Comparison of ENCODE assay signal across 9 mouse cellular contexts in genomic region chr11:24081687-24082384, GRCm38 (mm10). TPM values are rescaled to one million over a fixed set of nuclear protein-coding genes. Genes with fewer than 3 reads are reported as not detected.
DNase-seq lines count a peak whose midpoint lies in the region; ATAC-seq and TF ChIP-seq lines count a peak whose summit lies in the region.
"Had no signal": no experiment of that assay in that cellular context is flagged by ENCODE, and none has a peak within 500 bp of the region (broad histone marks: within the 10 kb centered on the region; RNA-seq: fewer than 3 reads in every experiment).

No protein-coding gene starts in this region.

- no peak for ATAC-seq in embryonic facial prominence, embryonic 12.5 days (ENCODE audit: insufficient number of reproducible peaks, insufficient read depth, low FRiP score, low TSS enrichment)
- ATAC-seq in liver, embryonic 11.5 days (replicated peaks; ENCODE audit: low FRiP score), result no peak

- TF ChIP-seq POLR2A in ES-Bruce4 (IDR thresholded peaks at IDR 0.05; ENCODE audit: insufficient read depth, low read length), result no peak
- TF ChIP-seq POLR2A in small intestine, adult 2 months (IDR thresholded peaks at IDR 0.05; ENCODE audit: low read depth, low read length), result peak; percentile 22

- H3K4me3 ChIP-seq in gastrocnemius, adult 2 months, result peak overlapping the region; percentile 73
- H3K4me3 ChIP-seq in ES-Bruce4 (ENCODE audit: low read depth, low read length), result peak overlapping the region; percentile 58
- peak overlapping the region; percentile 80 for H3K4me3 ChIP-seq in embryonic facial prominence, embryonic 12.5 days
- H3K4me3 ChIP-seq in hindbrain, embryonic 10.5 days, result peak overlapping the region; percentile 79
- peak overlapping the region; percentile 72 for H3K4me3 ChIP-seq in liver, embryonic 11.5 days (ENCODE audit: low read depth, low read length)
- peak overlapping the region; percentile 67 for H3K4me3 ChIP-seq in small intestine, adult 2 months (ENCODE audit: low read depth, low read length)

- DNase-seq in gastrocnemius, adult 2 months, result no peak
- DNase-seq in gastrocnemius, postnatal 36 days, result no peak
- no peak for DNase-seq in hindbrain, embryonic 10.5 days (ENCODE audit: low spot score)
- peak; percentile 71 for DNase-seq in liver, embryonic 11.5 days (ENCODE audit: low spot score)
- DNase-seq in adipocyte (ENCODE audit: low spot score), result no peak

- peaks cover 35% of the 10 kb centered on the region for H3K27me3 ChIP-seq in ES-Bruce4 (ENCODE audit: control insufficient read depth, insufficient read depth, low read length, poor library complexity, severe bottlenecking)
- no peaks in the 10 kb centered on the region for H3K27me3 ChIP-seq in embryonic facial prominence, embryonic 12.5 days
- H3K27me3 ChIP-seq in hindbrain, embryonic 10.5 days (ENCODE audit: insufficient read depth, poor library complexity, severe bottlenecking), result peaks cover 39% of the 10 kb centered on the region
- H3K27me3 ChIP-seq in liver, embryonic 11.5 days (replicated peaks; ENCODE audit: control insufficient read depth, insufficient read depth, low read length), result no peaks in the 10 kb centered on the region
- 0 out of 2 replicates have a peak, but pooled peaks cover 3% of the 10 kb centered on the region for H3K27me3 ChIP-seq in small intestine, adult 2 months (ENCODE audit: control insufficient read depth, insufficient read depth, low read length)

- H3K4me2 ChIP-seq in embryonic facial prominence, embryonic 12.5 days (replicated peaks), result peak overlapping the region; percentile 88
- peak overlapping the region; percentile 98 for H3K4me2 ChIP-seq in liver, embryonic 11.5 days

- WGBS in embryonic facial prominence, embryonic 12.5 days, result under 1% methylated on average over 43 of the region's 43 CpGs
- under 1% methylated on average over 43 of the region's 43 CpGs for WGBS in hindbrain, embryonic 10.5 days
- under 1% methylated on average over 43 of the region's 43 CpGs for WGBS in liver, embryonic 11.5 days
- under 1% methylated on average over 43 of the region's 43 CpGs for WGBS in small intestine, adult 2 months

- no peaks in the 10 kb centered on the region for H3K9me3 ChIP-seq in ES-Bruce4 (replicated peaks; ENCODE audit: control insufficient read depth, insufficient read depth, low read length, poor library complexity, severe bottlenecking)
- H3K9me3 ChIP-seq in embryonic facial prominence, embryonic 12.5 days, result no peaks in the 10 kb centered on the region
- H3K9me3 ChIP-seq in hindbrain, embryonic 10.5 days, result no peaks in the 10 kb centered on the region
- no peaks in the 10 kb centered on the region for H3K9me3 ChIP-seq in liver, embryonic 11.5 days (ENCODE audit: control insufficient read depth, low read length)

- peaks cover 2% of the 10 kb centered on the region for H3K4me1 ChIP-seq in ES-Bruce4 (ENCODE audit: control insufficient read depth, insufficient read depth, low read length)
- peaks cover 24% of the 10 kb centered on the region for H3K4me1 ChIP-seq in embryonic facial prominence, embryonic 12.5 days
- peaks cover 47% of the 10 kb centered on the region for H3K4me1 ChIP-seq in hindbrain, embryonic 10.5 days (replicated peaks)
- H3K4me1 ChIP-seq in liver, embryonic 11.5 days (replicated peaks; ENCODE audit: control insufficient read depth, insufficient read depth, low read length), result peaks cover 16% of the 10 kb centered on the region
- no peaks in the 10 kb centered on the region; the same call in 1 of the 2 replicates for H3K4me1 ChIP-seq in small intestine, adult 2 months (ENCODE audit: control insufficient read depth, insufficient read depth, insufficient read length, low read length)

- intact Hi-C loops in gastrocnemius, adult 2 months (cut with DNase I), result loop anchor here (10.0 kb wide), 1 partner anchor 1223 kb away; no protein-coding TSS in a partner anchor
- intact Hi-C loops in gastrocnemius, postnatal 36 days (cut with DNase I), result loop anchor here (10.0 kb wide), 1 partner anchor 1223 kb away; no protein-coding TSS in a partner anchor

- H3K27ac ChIP-seq in gastrocnemius, adult 2 months, result no peak overlapping the region
- no peak overlapping the region for H3K27ac ChIP-seq in ES-Bruce4 (ENCODE audit: insufficient read depth, low read length)
- peak overlapping the region; percentile 97 for H3K27ac ChIP-seq in embryonic facial prominence, embryonic 12.5 days
- peak overlapping the region; percentile 95 for H3K27ac ChIP-seq in hindbrain, embryonic 10.5 days
- H3K27ac ChIP-seq in liver, embryonic 11.5 days (ENCODE audit: low read depth, low read length), result peak overlapping the region; percentile 92
- H3K27ac ChIP-seq in small intestine, adult 2 months (ENCODE audit: insufficient read depth, low read depth, low read length), result peak overlapping the region; percentile 84

- no peaks in the 10 kb centered on the region for H3K36me3 ChIP-seq in ES-Bruce4 (ENCODE audit: control insufficient read depth, insufficient read depth, low read length, poor library complexity, severe bottlenecking)
- peaks cover 14% of the 10 kb centered on the region for H3K36me3 ChIP-seq in embryonic facial prominence, embryonic 12.5 days
- peaks cover 17% of the 10 kb centered on the region for H3K36me3 ChIP-seq in hindbrain, embryonic 10.5 days
- peaks cover 13% of the 10 kb centered on the region; the same call in 1 of the 2 replicates for H3K36me3 ChIP-seq in liver, embryonic 11.5 days (ENCODE audit: control insufficient read depth, insufficient read depth, low read length)
- peaks cover 3% of the 10 kb centered on the region; the same call in 1 of the 2 replicates for H3K36me3 ChIP-seq in small intestine, adult 2 months (ENCODE audit: control insufficient read depth, insufficient read depth, low read length)

- TF ChIP-seq EP300 in ES-Bruce4 (IDR thresholded peaks at IDR 0.05; ENCODE audit: insufficient read depth, low read depth, low read length), result no peak

- H3K9ac ChIP-seq in ES-Bruce4 (ENCODE audit: low read depth, poor library complexity, severe bottlenecking), result peak overlapping the region; percentile 28
- H3K9ac ChIP-seq in embryonic facial prominence, embryonic 12.5 days, result peak overlapping the region; percentile 98
- peak overlapping the region; percentile 87 for H3K9ac ChIP-seq in liver, embryonic 11.5 days (ENCODE audit: low read depth, low read length)

- TF ChIP-seq CTCF in gastrocnemius, adult 2 months (IDR thresholded peaks at IDR 0.05), result no peak
- TF ChIP-seq CTCF in ES-Bruce4 (IDR thresholded peaks at IDR 0.05; ENCODE audit: low read depth, low read length), result no peak
- TF ChIP-seq CTCF in small intestine, adult 2 months (IDR thresholded peaks at IDR 0.05; ENCODE audit: extremely low read depth, insufficient read length, insufficient replicate concordance, low read depth, low read length), result no peak

RNA-seq across cellular contexts. Expression of gene Bcl11a, which starts 4.0 kb away (rescaled TPM):
- not detected for total RNA-seq in gastrocnemius, adult 2 months (2021)
- under 1 TPM; 0.05 to 0.07 TPM for total RNA-seq in gastrocnemius, postnatal 36 days (2021)
- polyA plus RNA-seq in ES-Bruce4 (2011; ENCODE audit: insufficient read depth, insufficient read length, low read depth, missing spikeins), result 0.36 and 0.43 TPM in 2 replicates
- 80.5 and 86.3 TPM in 2 replicates for polyA plus RNA-seq in embryonic facial prominence, embryonic 12.5 days (2016; fragmentation: Nextera tagmentation; extraction: Ambion mirVana)
- 20.7 and 54.9 TPM in 2 replicates for polyA plus RNA-seq in hindbrain, embryonic 10.5 days (2016; fragmentation: Nextera tagmentation; extraction: Ambion mirVana)
- 92.2 and 95.4 TPM in 2 replicates for polyA plus RNA-seq in liver, embryonic 11.5 days (2014; fragmentation: Nextera tagmentation; extraction: Ambion mirVana)
- polyA plus RNA-seq in small intestine, adult 2 months (2012; rRNA removed), result 2.0 and 3.7 TPM in 2 replicates

RNA-seq across cellular contexts. Expression of gene A830031A19Rik, which starts 7.0 kb away (rescaled TPM):
- total RNA-seq in gastrocnemius, adult 2 months (2021), result not detected
- total RNA-seq in gastrocnemius, postnatal 36 days (2021), result not detected
- polyA plus RNA-seq in ES-Bruce4 (2011; ENCODE audit: insufficient read depth, insufficient read length, low read depth, missing spikeins), result not detected in 2 replicates
- not detected in 2 replicates for polyA plus RNA-seq in embryonic facial prominence, embryonic 12.5 days (2016; fragmentation: Nextera tagmentation; extraction: Ambion mirVana)
- polyA plus RNA-seq in hindbrain, embryonic 10.5 days (2016; fragmentation: Nextera tagmentation; extraction: Ambion mirVana), result not detected in 2 replicates
- not detected in 2 replicates for polyA plus RNA-seq in liver, embryonic 11.5 days (2014; fragmentation: Nextera tagmentation; extraction: Ambion mirVana)
- not detected in 2 replicates for polyA plus RNA-seq in small intestine, adult 2 months (2012; rRNA removed)
- total RNA-seq: heart, postnatal 36 days had no signal

Comparison
In these comparisons a context has a peak if more than half of its experiments do, and no peak if none do; other contexts are left out.
1. H3K27ac ChIP-seq: peak in embryonic facial prominence, embryonic 12.5 days (single experiment), hindbrain, embryonic 10.5 days (single experiment), liver, embryonic 11.5 days (single experiment) and small intestine, adult 2 months (single experiment); none in gastrocnemius, adult 2 months (single experiment) and ES-Bruce4 (single experiment).
2. H3K9ac ChIP-seq: peak in every context shown above with its lines; median percentile 98 in embryonic facial prominence, embryonic 12.5 days; 87 in liver, embryonic 11.5 days; 28 in ES-Bruce4.
3. Peak in every context shown above with its lines, with median percentiles within 50 percentile points of each other: H3K4me3 ChIP-seq.